Mouse (Mus musculus): Measurements from ENCODE around the gene Cby1.

Cby1 gene

GRCm38 (mm10) chr15:79677936-79678335 lies 18.9 kb downstream of the Cby1 start:
- DNase-seq (ENCODE audit: low spot score in 2 of 2), result no peak

GRCm38 (mm10) chr15:79681973-79682372 lies 23.0 kb downstream of the Cby1 start:
- DNase-seq (ENCODE audit: low spot score in 2 of 2), result no peak

GRCm38 (mm10) chr15:79683146-79683545 lies 24.1 kb downstream of the Cby1 start:
- no peak for DNase-seq (ENCODE audit: low spot score in 2 of 2)

- DNase-seq (ENCODE audit: low spot score in 2 of 2), result peak in 1 of 2 experiments; percentile 43
These were observed 24.9 kb downstream of the Cby1 start for GRCm38 (mm10) chr15:79683707-79684465.

GRCm38 (mm10) chr15:79684616-79685015 lies 25.6 kb downstream of the Cby1 start:
- DNase-seq (ENCODE audit: low spot score in 2 of 2), result no peak

GRCm38 (mm10) chr15:79685141-79685641 lies 26.2 kb downstream of the Cby1 start:
- no peak for DNase-seq (ENCODE audit: low spot score in 2 of 2)

- no peak for DNase-seq (ENCODE audit: low spot score in 2 of 2)
These were observed 27.3 kb downstream of the Cby1 start for GRCm38 (mm10) chr15:79686046-79686869.

GRCm38 (mm10) chr15:79687175-79687574 lies 28.2 kb downstream of the Cby1 start:
- peak in 1 of 2 experiments; percentile 24 for DNase-seq (ENCODE audit: low spot score in 2 of 2)

GRCm38 (mm10) chr15:79687646-79688267 lies 28.8 kb downstream of the Cby1 start, which contains the start of gene Josd1:
Gene Josd1 (minus strand): TSS chr15:79687919.
- peak; percentile 86 to 96 for DNase-seq (ENCODE audit: low spot score in 2 of 2)

- DNase-seq (ENCODE audit: low spot score in 2 of 2), result no peak
These were observed 29.4 kb downstream of the Cby1 start for GRCm38 (mm10) chr15:79688268-79688956.

GRCm38 (mm10) chr15:79689662-79690425 lies 30.8 kb downstream of the Cby1 start:
- DNase-seq (ENCODE audit: low spot score in 2 of 2), result no peak

GRCm38 (mm10) chr15:79690426-79691022 lies 31.5 kb downstream of the Cby1 start, which contains the start of gene Gtpbp1:
Gene Gtpbp1 (plus strand): TSS chr15:79690845.
- DNase-seq (ENCODE audit: low spot score in 2 of 2), result peak; percentile 99 to 100

- peak in 1 of 2 experiments; percentile 23 for DNase-seq (ENCODE audit: low spot score in 2 of 2)
These were observed 32.1 kb downstream of the Cby1 start for GRCm38 (mm10) chr15:79691023-79691508.

- no peak for DNase-seq (ENCODE audit: low spot score in 2 of 2)
These were observed 33.3 kb downstream of the Cby1 start for GRCm38 (mm10) chr15:79692334-79692733.

- DNase-seq (ENCODE audit: low spot score in 2 of 2), result no peak
These were observed 34.7 kb downstream of the Cby1 start for GRCm38 (mm10) chr15:79693740-79694139.

GRCm38 (mm10) chr15:79694512-79694911 lies 35.5 kb downstream of the Cby1 start:
- no peak for DNase-seq (ENCODE audit: low spot score in 2 of 2)

GRCm38 (mm10) chr15:79695516-79695915 lies 36.5 kb downstream of the Cby1 start:
- no peak for DNase-seq (ENCODE audit: low spot score in 2 of 2)

- DNase-seq (ENCODE audit: low spot score in 2 of 2), result no peak
These were observed 37.5 kb downstream of the Cby1 start for GRCm38 (mm10) chr15:79696508-79696907.

GRCm38 (mm10) chr15:79697011-79697410 lies 38.0 kb downstream of the Cby1 start:
- no peak for DNase-seq (ENCODE audit: low spot score in 2 of 2)

Measured in left cerebral cortex, adult 9 months (tissue).